Mouse (Mus musculus): ENCODE measurements around the gene Ilf3. TPM values are rescaled to one million over a fixed set of nuclear protein-coding genes. Genes with fewer than 3 reads are reported as not detected.
A peak's percentile ranks its signal among the peaks of the same experiment; 100 is the strongest.

Ilf3 gene
- polyA plus RNA-seq, 1 experiment = 209 TPM

GRCm38 (mm10) chr9:21424631-21425555, 57.2 kb downstream of the Ilf3 start, which contains the start of gene Dnm2:
TSS of gene Dnm2 (plus strand) at chr9:21424908.
- H3K36me3 ChIP-seq (ENCODE audit: control insufficient read depth, insufficient read depth, low read length, poor library complexity, severe bottlenecking) = peaks cover 3% of the 10 kb centered on the region; the same call in 1 of the 2 replicates
- no peaks in the 10 kb centered on the region for H3K9me3 ChIP-seq (replicated peaks; ENCODE audit: control insufficient read depth, insufficient read depth, low read length, poor library complexity, severe bottlenecking)
- no peaks in the 10 kb centered on the region for H3K4me1 ChIP-seq (ENCODE audit: control insufficient read depth, insufficient read depth, low read length)
- peak within 1 kb of the TSS; percentile 77 for H3K4me3 ChIP-seq (ENCODE audit: low read depth, low read length)
- no peak within 1 kb of the TSS for H3K27ac ChIP-seq (ENCODE audit: insufficient read depth, low read length)
- TF ChIP-seq CTCF (IDR thresholded peaks at IDR 0.05; ENCODE audit: low read depth, low read length) (no peak), EP300 (IDR thresholded peaks at IDR 0.05; ENCODE audit: insufficient read depth, low read depth, low read length) (no peak), POLR2A (IDR thresholded peaks at IDR 0.05; ENCODE audit: insufficient read depth, low read length) (peak; percentile 67)
- H3K9ac ChIP-seq (ENCODE audit: low read depth, poor library complexity, severe bottlenecking) = peak within 1 kb of the TSS; percentile 93
- no peaks in the 10 kb centered on the region for H3K27me3 ChIP-seq (ENCODE audit: control insufficient read depth, insufficient read depth, low read length, poor library complexity, severe bottlenecking)

DNA sequence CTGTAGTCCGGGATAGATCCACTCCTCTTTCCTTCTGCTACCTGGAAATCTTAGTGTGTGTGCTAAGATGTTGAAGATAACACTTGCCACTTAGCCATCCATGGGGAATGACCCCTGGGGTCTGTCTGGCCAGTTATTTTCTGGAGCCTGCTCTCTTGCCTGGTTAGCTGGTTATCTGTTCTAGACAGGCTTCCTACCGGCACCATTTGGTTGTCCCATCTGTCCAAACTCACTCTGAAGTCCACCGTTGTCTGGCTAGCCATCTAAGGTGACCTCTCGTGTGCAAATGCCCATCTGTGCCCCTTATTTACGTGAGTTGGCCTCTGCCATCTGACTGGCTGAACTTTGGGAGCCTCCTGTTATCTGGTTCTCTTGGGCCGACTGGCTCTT, 57.9 kb downstream of the Ilf3 start:
- peak overlapping the region; percentile 93 for H3K9ac ChIP-seq (ENCODE audit: low read depth, poor library complexity, severe bottlenecking)
- peak overlapping the region; percentile 77 for H3K4me3 ChIP-seq (ENCODE audit: low read depth, low read length)
- H3K27me3 ChIP-seq (ENCODE audit: control insufficient read depth, insufficient read depth, low read length, poor library complexity, severe bottlenecking) = no peaks in the 10 kb centered on the region
- H3K4me1 ChIP-seq (ENCODE audit: control insufficient read depth, insufficient read depth, low read length) = no peaks in the 10 kb centered on the region
- TF ChIP-seq CTCF (IDR thresholded peaks at IDR 0.05; ENCODE audit: low read depth, low read length) = no peak
- no peak for TF ChIP-seq POLR2A (IDR thresholded peaks at IDR 0.05; ENCODE audit: insufficient read depth, low read length)
- no peaks in the 10 kb centered on the region for H3K36me3 ChIP-seq (ENCODE audit: control insufficient read depth, insufficient read depth, low read length, poor library complexity, severe bottlenecking)
- no peaks in the 10 kb centered on the region for H3K9me3 ChIP-seq (replicated peaks; ENCODE audit: control insufficient read depth, insufficient read depth, low read length, poor library complexity, severe bottlenecking)
- no peak overlapping the region for H3K27ac ChIP-seq (ENCODE audit: insufficient read depth, low read length)

DNA sequence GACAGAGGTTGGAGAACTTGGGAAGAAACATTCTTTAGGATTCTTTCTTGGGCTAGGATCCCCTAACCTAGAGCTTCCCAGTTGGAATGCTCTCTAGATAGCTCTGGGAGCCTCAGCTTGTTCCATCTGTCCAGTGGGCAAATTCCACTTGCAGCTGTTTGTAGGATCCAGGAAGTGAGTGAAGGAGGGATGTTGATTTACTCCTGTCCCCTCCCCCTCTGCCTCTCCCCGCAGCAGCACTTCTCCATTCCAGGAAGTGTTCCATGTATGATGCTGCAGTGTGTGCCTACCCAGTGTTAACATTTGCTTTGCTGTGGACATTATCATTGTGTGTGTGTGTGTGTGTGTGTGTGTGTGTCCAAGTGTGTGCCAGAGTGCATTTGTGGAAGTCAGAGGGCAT, 58.3 kb downstream of the Ilf3 start:
- Histone ChIP-seq H3K9me3 (replicated peaks; ENCODE audit: control insufficient read depth, insufficient read depth, low read length, poor library complexity, severe bottlenecking) (no peaks in the 10 kb centered on the region), H3K4me3 (ENCODE audit: low read depth, low read length) (peak overlapping the region; percentile 77), H3K27me3 (ENCODE audit: control insufficient read depth, insufficient read depth, low read length, poor library complexity, severe bottlenecking) (no peaks in the 10 kb centered on the region), H3K36me3 (ENCODE audit: control insufficient read depth, insufficient read depth, low read length, poor library complexity, severe bottlenecking) (no peaks in the 10 kb centered on the region), H3K27ac (ENCODE audit: insufficient read depth, low read length) (no peak overlapping the region), H3K4me1 (ENCODE audit: control insufficient read depth, insufficient read depth, low read length) (no peaks in the 10 kb centered on the region), H3K9ac (ENCODE audit: low read depth, poor library complexity, severe bottlenecking) (peak overlapping the region; percentile 93)
- TF ChIP-seq POLR2A (IDR thresholded peaks at IDR 0.05; ENCODE audit: insufficient read depth, low read length) (no peak), EP300 (IDR thresholded peaks at IDR 0.05; ENCODE audit: insufficient read depth, low read depth, low read length) (no peak), CTCF (IDR thresholded peaks at IDR 0.05; ENCODE audit: low read depth, low read length) (no peak)

- no peak overlapping the region for H3K4me3 ChIP-seq (ENCODE audit: low read depth, low read length)
- no peaks in the 10 kb centered on the region for H3K27me3 ChIP-seq (ENCODE audit: control insufficient read depth, insufficient read depth, low read length, poor library complexity, severe bottlenecking)
- no peak for TF ChIP-seq POLR2A (IDR thresholded peaks at IDR 0.05; ENCODE audit: insufficient read depth, low read length)
- TF ChIP-seq CTCF (IDR thresholded peaks at IDR 0.05; ENCODE audit: low read depth, low read length) = no peak
- no peak overlapping the region for H3K9ac ChIP-seq (ENCODE audit: low read depth, poor library complexity, severe bottlenecking)
- no peak overlapping the region for H3K27ac ChIP-seq (ENCODE audit: insufficient read depth, low read length)
- no peaks in the 10 kb centered on the region for H3K4me1 ChIP-seq (ENCODE audit: control insufficient read depth, insufficient read depth, low read length)
- no peaks in the 10 kb centered on the region for H3K9me3 ChIP-seq (replicated peaks; ENCODE audit: control insufficient read depth, insufficient read depth, low read length, poor library complexity, severe bottlenecking)
- no peaks in the 10 kb centered on the region for H3K36me3 ChIP-seq (ENCODE audit: control insufficient read depth, insufficient read depth, low read length, poor library complexity, severe bottlenecking)
These were observed 58.9 kb downstream of the Ilf3 start for GRCm38 (mm10) chr9:21426525-21426924.

DNA sequence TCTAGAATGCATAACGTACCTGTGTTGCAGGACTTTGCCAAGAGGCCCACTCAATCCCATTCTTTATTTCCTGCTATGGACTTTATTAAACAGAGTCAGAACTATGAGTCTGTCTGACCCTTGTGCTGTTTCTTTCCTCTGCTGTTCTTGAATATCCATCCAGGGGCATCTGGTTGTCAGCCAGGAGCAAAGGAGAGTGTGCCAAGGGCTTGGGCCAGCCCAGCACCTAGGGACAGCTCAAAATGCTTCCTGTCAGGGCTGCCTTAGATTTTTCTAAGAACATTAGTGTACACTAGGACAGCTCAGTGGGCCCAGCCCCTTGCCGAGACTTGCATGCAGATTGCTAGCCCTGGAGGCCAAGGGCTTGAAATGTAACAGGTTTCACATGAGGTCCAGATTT, 60.1 kb downstream of the Ilf3 start:
- no peak for TF ChIP-seq CTCF (IDR thresholded peaks at IDR 0.05; ENCODE audit: low read depth, low read length)
- no peak for TF ChIP-seq POLR2A (IDR thresholded peaks at IDR 0.05; ENCODE audit: insufficient read depth, low read length)
- no peak for TF ChIP-seq EP300 (IDR thresholded peaks at IDR 0.05; ENCODE audit: insufficient read depth, low read depth, low read length)
- H3K9me3 ChIP-seq (replicated peaks; ENCODE audit: control insufficient read depth, insufficient read depth, low read length, poor library complexity, severe bottlenecking) = no peaks in the 10 kb centered on the region
- no peak overlapping the region for H3K27ac ChIP-seq (ENCODE audit: insufficient read depth, low read length)
- H3K36me3 ChIP-seq (ENCODE audit: control insufficient read depth, insufficient read depth, low read length, poor library complexity, severe bottlenecking) = no peaks in the 10 kb centered on the region
- no peak overlapping the region for H3K4me3 ChIP-seq (ENCODE audit: low read depth, low read length)
- no peaks in the 10 kb centered on the region for H3K4me1 ChIP-seq (ENCODE audit: control insufficient read depth, insufficient read depth, low read length)
- H3K27me3 ChIP-seq (ENCODE audit: control insufficient read depth, insufficient read depth, low read length, poor library complexity, severe bottlenecking) = no peaks in the 10 kb centered on the region
- H3K9ac ChIP-seq (ENCODE audit: low read depth, poor library complexity, severe bottlenecking) = no peak overlapping the region

- Histone ChIP-seq H3K27ac (ENCODE audit: insufficient read depth, low read length) (no peak overlapping the region), H3K9ac (ENCODE audit: low read depth, poor library complexity, severe bottlenecking) (no peak overlapping the region), H3K4me3 (ENCODE audit: low read depth, low read length) (no peak overlapping the region), H3K27me3 (ENCODE audit: control insufficient read depth, insufficient read depth, low read length, poor library complexity, severe bottlenecking) (no peaks in the 10 kb centered on the region), H3K9me3 (replicated peaks; ENCODE audit: control insufficient read depth, insufficient read depth, low read length, poor library complexity, severe bottlenecking) (no peaks in the 10 kb centered on the region), H3K4me1 (ENCODE audit: control insufficient read depth, insufficient read depth, low read length) (no peaks in the 10 kb centered on the region), H3K36me3 (ENCODE audit: control insufficient read depth, insufficient read depth, low read length, poor library complexity, severe bottlenecking) (no peaks in the 10 kb centered on the region)
- no peak for TF ChIP-seq EP300 (IDR thresholded peaks at IDR 0.05; ENCODE audit: insufficient read depth, low read depth, low read length)
- no peak for TF ChIP-seq CTCF (IDR thresholded peaks at IDR 0.05; ENCODE audit: low read depth, low read length)
- TF ChIP-seq POLR2A (IDR thresholded peaks at IDR 0.05; ENCODE audit: insufficient read depth, low read length) = no peak
These were observed 60.5 kb downstream of the Ilf3 start for GRCm38 (mm10) chr9:21428178-21428577.

All from ES-Bruce4 (cell line).